Mouse (Mus musculus) stomach, embryonic 16.5 days (tissue): Measurements from ENCODE around the gene Ggt6. TPM values are rescaled to one million over a fixed set of nuclear protein-coding genes. Genes with fewer than 3 reads are reported as not detected.

Source experiments
- ATAC-seq: fragments of 200-750 bp; cut with Nextera tagmentation; 2 replicates; pipeline ENCODE4 v1.8.0; 2017; ENCODE audit warnings: moderate number of reproducible peaks, moderate TSS enrichment; ENCODE audit not compliant: insufficient read depth, low FRiP score
- H3K27ac ChIP-seq: fragments of 300-500 bp; sonication (generic); 2 replicates; pipeline ENCODE4 v1.5.1; 2014; ENCODE audit warnings: low read length
- H3K27me3 ChIP-seq: fragments of 300-500 bp; sonication (generic); 2 replicates; pipeline ENCODE4 v1.6.1; 2014; ENCODE audit warnings: low read length, control low read depth, mixed read lengths; ENCODE audit not compliant: control insufficient read depth, insufficient read depth
- H3K36me3 ChIP-seq: fragments of 300-500 bp; sonication (generic); 2 replicates; pipeline ENCODE4 v1.6.1; 2014; ENCODE audit warnings: low read length; ENCODE audit not compliant: control insufficient read depth, insufficient read depth
- H3K4me1 ChIP-seq: fragments of 300-500 bp; sonication (generic); 2 replicates; pipeline ENCODE4 v1.6.1; 2014; ENCODE audit warnings: low read length, control low read depth, mixed read lengths; ENCODE audit not compliant: control insufficient read depth, insufficient read depth
- H3K4me2 ChIP-seq: fragments of 300-500 bp; sonication (generic); 2 replicates; pipeline ENCODE4 v1.6.1; 2014; ENCODE audit warnings: low read depth, low read length, mixed read lengths
- H3K4me3 ChIP-seq: fragments of 300-500 bp; sonication (generic); replicated peaks from 2 replicates; pipeline ENCODE4 v1.5.1; 2014; ENCODE audit warnings: mild to moderate bottlenecking, low read length
- H3K9ac ChIP-seq: fragments of 300-500 bp; sonication (generic); 2 replicates; pipeline ENCODE4 v1.6.1; 2014; ENCODE audit warnings: low read length
- H3K9me3 ChIP-seq: fragments of 300-500 bp; sonication (generic); replicated peaks from 2 replicates; pipeline ENCODE4 v1.6.1; 2016; ENCODE audit warnings: low read length, control low read depth; ENCODE audit not compliant: control insufficient read depth
- WGBS: fragments of 180-500 bp; shearing (Covaris S2); extraction: QIAGEN DNeasy Blood & Tissue Kit; methylation state at CpG from one replicate; pipeline ENCODE4 v1.1.7; 2014; 5-methylcytosine and 5-hydroxymethylcytosine counted together
- polyA plus RNA-seq: library from polyadenylated mRNA; unstranded; fragments of >200 nt; fragmentation: Nextera tagmentation; extraction: Ambion mirVana; gene quantifications from 2 replicates; pipeline ENCODE4 v1.2.1, GENCODE M21; 2015

Gene Ggt6
- polyA plus RNA-seq, 1 experiment from 2014 or later: 8.1 TPM

DNA sequence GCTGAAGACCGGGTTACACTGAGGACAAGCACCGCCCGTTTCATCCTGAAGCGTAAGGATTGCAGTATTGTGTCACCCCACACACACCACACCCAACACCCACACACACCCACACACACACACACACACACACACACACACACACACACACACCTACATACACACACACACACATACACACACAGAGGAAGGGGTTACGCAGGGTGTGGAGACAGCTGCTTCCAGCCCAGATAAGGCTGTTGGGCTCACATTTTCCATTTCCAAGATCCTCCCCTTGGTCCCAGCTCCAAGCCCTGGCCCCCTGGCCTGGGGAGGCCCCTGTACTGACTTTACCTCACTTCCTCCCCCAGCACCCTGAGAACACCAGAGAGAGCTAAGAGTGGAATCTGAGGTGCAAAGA lies 18.7 kb upstream of the Ggt6 start:
- Histone ChIP-seq H3K9ac (no peak overlapping the region), H3K27ac (no peak overlapping the region), H3K4me1 (peaks cover 13% of the 10 kb centered on the region), H3K27me3 (no peaks in the 10 kb centered on the region), H3K9me3 (no peaks in the 10 kb centered on the region), H3K4me2 (no peak overlapping the region), H3K36me3 (no peaks in the 10 kb centered on the region), H3K4me3 (no peak overlapping the region)
- ATAC-seq: no peak
- WGBS: 71% methylated on average over 5 of the region's 5 CpGs

DNA sequence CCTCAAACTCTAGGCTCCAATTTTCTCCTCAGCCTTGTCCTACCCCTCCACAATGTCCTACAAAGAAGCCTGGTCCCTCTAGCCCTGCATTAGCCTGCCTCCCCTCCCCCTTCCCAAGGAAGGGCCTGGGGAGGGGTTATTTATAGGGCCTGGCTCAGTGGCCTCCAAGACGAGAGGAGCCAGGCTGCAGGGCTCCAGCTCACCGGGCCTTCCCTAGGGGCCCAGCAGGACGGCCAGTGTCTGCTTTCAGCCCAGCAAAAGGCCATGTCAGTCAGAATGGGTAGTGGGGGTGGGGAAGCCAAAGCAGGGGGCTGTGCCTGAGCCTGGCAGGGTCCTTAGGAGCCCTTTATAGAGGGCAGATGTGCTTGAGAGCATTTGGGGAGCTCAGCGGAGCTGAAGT lies 17.9 kb upstream of the Ggt6 start:
- no peak overlapping the region for H3K9ac ChIP-seq
- WGBS: 31% methylated on average over 4 of the region's 4 CpGs
- H3K4me3 ChIP-seq: no peak overlapping the region
- H3K9me3 ChIP-seq: no peaks in the 10 kb centered on the region
- no peaks in the 10 kb centered on the region for H3K36me3 ChIP-seq
- peaks cover 7% of the 10 kb centered on the region for H3K4me1 ChIP-seq
- no peak overlapping the region for H3K4me2 ChIP-seq
- H3K27me3 ChIP-seq: no peaks in the 10 kb centered on the region
- no peak overlapping the region for H3K27ac ChIP-seq
- no peak for ATAC-seq

GRCm38 (mm10) chr11:72418227-72418626 lies 17.1 kb upstream of the Ggt6 start:
- Histone ChIP-seq H3K4me1 (peaks cover 1% of the 10 kb centered on the region), H3K4me2 (no peak overlapping the region), H3K27ac (no peak overlapping the region), H3K27me3 (no peaks in the 10 kb centered on the region), H3K9me3 (no peaks in the 10 kb centered on the region), H3K36me3 (no peaks in the 10 kb centered on the region), H3K9ac (no peak overlapping the region), H3K4me3 (no peak overlapping the region)
- ATAC-seq: no peak
- 54% methylated on average over 8 of the region's 8 CpGs for WGBS

- H3K27ac ChIP-seq: no peak overlapping the region
- H3K36me3 ChIP-seq: no peaks in the 10 kb centered on the region
- H3K27me3 ChIP-seq: no peaks in the 10 kb centered on the region
- H3K4me1 ChIP-seq: no peaks in the 10 kb centered on the region
- no peak for ATAC-seq
- H3K4me2 ChIP-seq: no peak overlapping the region
- WGBS: 88% methylated on average over 6 of the region's 6 CpGs
- no peaks in the 10 kb centered on the region for H3K9me3 ChIP-seq
- H3K9ac ChIP-seq: no peak overlapping the region
- H3K4me3 ChIP-seq: no peak overlapping the region
These were observed 16.3 kb upstream of the Ggt6 start for GRCm38 (mm10) chr11:72419006-72419405.

DNA sequence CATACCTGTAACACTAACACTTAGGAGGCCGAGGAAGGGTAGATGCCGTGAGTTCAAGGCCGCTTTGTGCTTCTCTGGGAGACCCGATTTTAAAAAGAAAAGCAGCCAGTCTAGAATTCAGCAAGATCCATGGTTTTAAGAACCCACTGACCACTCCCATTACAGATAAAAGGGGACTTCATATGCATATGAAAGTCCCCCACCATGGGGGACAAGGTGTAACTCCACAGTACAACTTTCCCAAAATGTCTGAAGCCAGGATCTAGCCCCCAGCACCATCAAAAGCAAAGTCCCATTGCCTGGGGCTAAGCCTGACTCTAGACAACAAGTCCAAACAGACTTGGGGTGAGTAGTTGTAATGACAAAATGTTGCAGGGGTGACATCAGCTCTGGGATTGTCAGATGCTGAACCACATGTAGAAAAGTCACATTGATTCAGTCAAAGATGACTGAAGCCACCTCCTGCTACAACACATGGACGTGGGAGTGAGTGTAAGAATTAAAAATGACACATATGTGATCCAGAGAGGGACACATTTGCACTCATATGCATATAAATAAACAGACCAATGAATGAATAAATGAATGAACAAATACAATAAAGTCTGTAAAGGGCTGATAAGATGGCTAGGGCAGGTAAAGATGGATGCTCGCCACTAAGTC lies 14.7 kb upstream of the Ggt6 start:
- Histone ChIP-seq H3K9me3 (no peaks in the 10 kb centered on the region), H3K27ac (no peak overlapping the region), H3K36me3 (no peaks in the 10 kb centered on the region), H3K27me3 (no peaks in the 10 kb centered on the region), H3K4me1 (no peaks in the 10 kb centered on the region), H3K4me2 (no peak overlapping the region), H3K4me3 (no peak overlapping the region), H3K9ac (no peak overlapping the region)
- ATAC-seq: no peak
- WGBS: 79% methylated on average over 6 of the region's 6 CpGs

GRCm38 (mm10) chr11:72421518-72422278 lies 13.6 kb upstream of the Ggt6 start:
- H3K9ac ChIP-seq: no peak overlapping the region
- H3K9me3 ChIP-seq: no peaks in the 10 kb centered on the region
- no peak for ATAC-seq
- H3K4me2 ChIP-seq: no peak overlapping the region
- H3K27ac ChIP-seq: no peak overlapping the region
- H3K4me3 ChIP-seq: no peak overlapping the region
- 87% methylated on average over 11 of the region's 11 CpGs for WGBS
- H3K27me3 ChIP-seq: no peaks in the 10 kb centered on the region
- H3K4me1 ChIP-seq: no peaks in the 10 kb centered on the region
- H3K36me3 ChIP-seq: no peaks in the 10 kb centered on the region

GRCm38 (mm10) chr11:72423686-72424085 lies 11.6 kb upstream of the Ggt6 start:
- no peak overlapping the region for H3K4me3 ChIP-seq
- no peaks in the 10 kb centered on the region for H3K27me3 ChIP-seq
- WGBS: 74% methylated on average over 4 of the region's 4 CpGs
- H3K9me3 ChIP-seq: no peaks in the 10 kb centered on the region
- no peak overlapping the region for H3K4me2 ChIP-seq
- no peak overlapping the region for H3K9ac ChIP-seq
- no peaks in the 10 kb centered on the region for H3K36me3 ChIP-seq
- ATAC-seq: no peak
- no peak overlapping the region for H3K27ac ChIP-seq
- H3K4me1 ChIP-seq: no peaks in the 10 kb centered on the region

DNA sequence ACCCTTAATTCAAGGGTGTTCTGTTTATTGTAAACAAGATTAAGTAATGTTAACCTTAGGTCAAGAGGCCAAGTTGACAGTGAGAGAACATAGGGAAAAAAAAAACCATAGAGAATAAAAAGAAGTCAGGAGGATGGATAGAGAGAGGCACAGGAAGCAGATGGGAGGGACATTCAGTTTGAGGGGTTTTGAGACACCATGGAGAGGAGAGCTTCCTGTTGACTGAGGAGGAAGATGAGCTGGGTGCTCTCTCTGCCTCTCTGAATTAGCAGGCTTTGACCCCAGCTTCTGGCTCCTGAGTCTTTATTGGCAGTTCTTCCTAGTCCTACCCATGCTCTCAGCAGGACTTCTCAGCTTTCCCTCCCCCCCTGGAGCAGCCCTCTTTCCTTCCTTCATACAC lies 10.1 kb upstream of the Ggt6 start:
- no peaks in the 10 kb centered on the region for H3K36me3 ChIP-seq
- H3K27ac ChIP-seq: no peak overlapping the region
- no peak overlapping the region for H3K4me2 ChIP-seq
- ATAC-seq: no peak
- no peaks in the 10 kb centered on the region for H3K27me3 ChIP-seq
- no peak overlapping the region for H3K9ac ChIP-seq
- H3K4me3 ChIP-seq: no peak overlapping the region
- no peaks in the 10 kb centered on the region for H3K9me3 ChIP-seq
- H3K4me1 ChIP-seq: no peaks in the 10 kb centered on the region

DNA sequence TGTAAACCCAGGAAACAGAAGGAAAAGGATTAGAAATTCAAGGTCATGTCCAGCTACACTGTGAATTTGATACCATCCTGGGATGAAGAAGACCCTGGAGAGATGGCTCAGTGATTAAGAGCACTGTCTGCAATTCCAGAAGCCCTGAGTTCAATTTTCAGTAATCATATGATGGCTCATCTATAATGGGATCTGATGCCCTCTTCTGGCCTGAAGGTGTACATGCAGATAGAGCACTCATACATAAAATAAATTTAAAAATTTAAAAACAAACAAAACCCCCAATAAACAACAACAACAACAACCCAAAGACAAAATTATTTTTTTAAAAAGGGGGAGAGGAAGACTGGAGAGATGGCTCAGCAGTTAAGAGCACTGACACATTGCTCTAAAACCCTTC lies 8.4 kb upstream of the Ggt6 start:
- H3K4me2 ChIP-seq: no peak overlapping the region
- no peaks in the 10 kb centered on the region for H3K36me3 ChIP-seq
- H3K4me1 ChIP-seq: no peaks in the 10 kb centered on the region
- no peak for ATAC-seq
- no peak overlapping the region for H3K9ac ChIP-seq
- H3K27ac ChIP-seq: no peak overlapping the region
- no peaks in the 10 kb centered on the region for H3K9me3 ChIP-seq
- no peak overlapping the region for H3K4me3 ChIP-seq
- H3K27me3 ChIP-seq: no peaks in the 10 kb centered on the region
